Mouse (Mus musculus): ENCODE data around the gene Ubtd1. TPM values are rescaled to one million over a fixed set of nuclear protein-coding genes. Genes with fewer than 3 reads are reported as not detected.

Gene Ubtd1
- total and polyA plus RNA-seq, 3 experiments = 9.1 to 15.5 TPM; not detected in 1

- no peak overlapping the region for H3K27ac ChIP-seq (ENCODE audit: control insufficient read depth, low read depth, low read length)
- H3K4me1 ChIP-seq (ENCODE audit: control insufficient read depth in 1 of 2, insufficient read depth in 2 of 2, low read length in 2 of 2) = no peaks in the 10 kb centered on the region
- H3K9ac ChIP-seq (ENCODE audit: control insufficient read depth, low read depth, low read length, poor library complexity, severe bottlenecking) = no peak overlapping the region
- H3K27me3 ChIP-seq (ENCODE audit: control insufficient read depth in 1 of 2, insufficient read depth in 2 of 2, low read length in 2 of 2) = no peaks in the 10 kb centered on the region
- no peak for TF ChIP-seq EP300 (IDR thresholded peaks at IDR 0.05; ENCODE audit: low read depth in 1 of 2, low read length in 2 of 2)
- no peak for DNase-seq (ENCODE audit: low read depth, low spot score)
- H3K9me3 ChIP-seq (replicated peaks; ENCODE audit: insufficient read depth, low read length) = no peaks in the 10 kb centered on the region
- H3K79me2 ChIP-seq (ENCODE audit: control insufficient read depth, insufficient read depth, low read length, poor library complexity) = no peaks in the 10 kb centered on the region
- no peak overlapping the region for H3K4me3 ChIP-seq (ENCODE audit: control insufficient read depth in 1 of 2, insufficient read depth in 1 of 2, low read depth in 2 of 2, low read length in 2 of 2)
- H3K36me3 ChIP-seq (ENCODE audit: control insufficient read depth in 1 of 2, insufficient read depth in 2 of 2, low read length in 2 of 2) = no peaks in the 10 kb centered on the region
Observed at GRCm38 (mm10) chr19:41994023-41994422, 12.5 kb downstream of the Ubtd1 start.

GRCm38 (mm10) chr19:41995483-41995882 lies 13.9 kb downstream of the Ubtd1 start:
- no peaks in the 10 kb centered on the region for H3K79me2 ChIP-seq (ENCODE audit: control insufficient read depth, insufficient read depth, low read length, poor library complexity)
- no peaks in the 10 kb centered on the region for H3K36me3 ChIP-seq (ENCODE audit: control insufficient read depth in 1 of 2, insufficient read depth in 2 of 2, low read length in 2 of 2)
- H3K27ac ChIP-seq (ENCODE audit: control insufficient read depth, low read depth, low read length) = no peak overlapping the region
- H3K4me3 ChIP-seq (ENCODE audit: control insufficient read depth in 1 of 2, insufficient read depth in 1 of 2, low read depth in 2 of 2, low read length in 2 of 2) = no peak overlapping the region
- no peaks in the 10 kb centered on the region for H3K27me3 ChIP-seq (ENCODE audit: control insufficient read depth in 1 of 2, insufficient read depth in 2 of 2, low read length in 2 of 2)
- no peak overlapping the region for H3K9ac ChIP-seq (ENCODE audit: control insufficient read depth, low read depth, low read length, poor library complexity, severe bottlenecking)
- no peaks in the 10 kb centered on the region for H3K9me3 ChIP-seq (replicated peaks; ENCODE audit: insufficient read depth, low read length)
- DNase-seq (ENCODE audit: low read depth, low spot score) = no peak
- H3K4me1 ChIP-seq (ENCODE audit: control insufficient read depth in 1 of 2, insufficient read depth in 2 of 2, low read length in 2 of 2) = no peaks in the 10 kb centered on the region
- TF ChIP-seq CHD1 (IDR thresholded peaks at IDR 0.05; ENCODE audit: low read depth, low read length) (no peak), MYC (IDR thresholded peaks at IDR 0.05; ENCODE audit: low read depth, low read length) (no peak), GATA1 (IDR thresholded peaks at IDR 0.05; ENCODE audit: low read depth, low read length) (no peak), EP300 (IDR thresholded peaks at IDR 0.05; ENCODE audit: low read depth in 1 of 2, low read length in 2 of 2) (no peak), POLR2A (IDR thresholded peaks at IDR 0.05; ENCODE audit: control insufficient read depth in 1 of 2, insufficient read depth in 1 of 2, low read depth in 1 of 2, low read length in 2 of 2, poor library complexity in 1 of 2) (no peak), POLR2AphosphoS5 (IDR thresholded peaks at IDR 0.05; ENCODE audit: borderline replicate concordance, low read depth, low read length) (no peak), ETS1 (IDR thresholded peaks at IDR 0.05; ENCODE audit: low read depth, low read length) (no peak), TCF12 (IDR thresholded peaks at IDR 0.05; ENCODE audit: low read depth, low read length) (no peak), MEF2A (IDR thresholded peaks at IDR 0.05; ENCODE audit: extremely low read depth, insufficient replicate concordance, low read depth, low read length, poor library complexity, severe bottlenecking) (no peak), E2F4 (IDR thresholded peaks at IDR 0.05; ENCODE audit: borderline replicate concordance, low read depth, low read length) (no peak), SIN3A (IDR thresholded peaks at IDR 0.05; ENCODE audit: low read length) (no peak), ZC3H11A (IDR thresholded peaks at IDR 0.05; ENCODE audit: low read depth, low read length) (no peak), CHD2 (IDR thresholded peaks at IDR 0.05; ENCODE audit: low read length) (no peak), NELFE (IDR thresholded peaks at IDR 0.05; ENCODE audit: low read depth, low read length) (no peak), MXI1 (IDR thresholded peaks at IDR 0.05; ENCODE audit: low read depth, low read length) (no peak), MYB (IDR thresholded peaks at IDR 0.05; ENCODE audit: low read depth, low read length) (no peak), MAZ (IDR thresholded peaks at IDR 0.05; ENCODE audit: low read depth, low read length) (no peak), POLR2AphosphoS2 (IDR thresholded peaks at IDR 0.05; ENCODE audit: low read length) (no peak), CTCF (IDR thresholded peaks at IDR 0.05 in 2 of 3, conservative IDR thresholded peaks at IDR 0.05 in 1 of 3; ENCODE audit: control insufficient read depth in 1 of 3, insufficient read depth in 1 of 3, low read depth in 2 of 3, low read length in 3 of 3, poor library complexity in 1 of 3, severe bottlenecking in 1 of 3) (no peak)
